Mouse (Mus musculus) heart, embryonic 15.5 days (tissue): ENCODE measurements around the gene Cramp1l. TPM values are rescaled to one million over a fixed set of nuclear protein-coding genes. Genes with fewer than 3 reads are reported as not detected.
"Not testable (repeated sequence)": the region's sequence is repeated elsewhere in the genome, so short reads cannot be mapped to it uniquely, and the experiment has no call there.

Experiments used
- ATAC-seq: fragments of 200-750 bp; cut with Nextera tagmentation; replicated peaks from 2 replicates; pipeline ENCODE4 v1.8.0; 2017; ENCODE audit warnings: low read depth, moderate TSS enrichment; ENCODE audit not compliant: insufficient number of reproducible peaks, insufficient read depth, low FRiP score
- H3K27ac ChIP-seq: fragments of 300-500 bp; sonication (generic); 2 replicates; pipeline ENCODE4 v1.5.1; 2015; ENCODE audit warnings: mild to moderate bottlenecking, inconsistent platforms
- H3K27me3 ChIP-seq: fragments of 300-500 bp; sonication (generic); 2 replicates; pipeline ENCODE4 v1.6.1; 2015; ENCODE audit warnings: inconsistent platforms
- H3K36me3 ChIP-seq: fragments of 300-500 bp; sonication (generic); 2 replicates; pipeline ENCODE4 v1.6.1; 2015; ENCODE audit warnings: mild to moderate bottlenecking, inconsistent platforms
- H3K4me1 ChIP-seq: fragments of 300-500 bp; sonication (generic); replicated peaks from 2 replicates; pipeline ENCODE4 v1.6.1; 2015; ENCODE audit warnings: inconsistent platforms
- H3K4me2 ChIP-seq: fragments of 300-500 bp; sonication (generic); 2 replicates; pipeline ENCODE4 v1.6.1; 2015; ENCODE audit warnings: inconsistent platforms, mild to moderate bottlenecking, moderate library complexity
- H3K4me3 ChIP-seq: fragments of 300-500 bp; sonication (generic); 2 replicates; pipeline ENCODE4 v1.5.1; 2015; ENCODE audit warnings: mild to moderate bottlenecking, inconsistent platforms
- H3K9ac ChIP-seq: fragments of 300-500 bp; sonication (generic); 2 replicates; pipeline ENCODE4 v1.6.1; 2015; ENCODE audit warnings: mild to moderate bottlenecking, inconsistent platforms
- H3K9me3 ChIP-seq: fragments of 300-500 bp; sonication (generic); replicated peaks from 2 replicates; pipeline ENCODE4 v1.6.1; 2016; ENCODE audit warnings: inconsistent platforms
- WGBS: fragments of 180-500 bp; shearing (Covaris S2); methylation state at CpG from one replicate; pipeline ENCODE4 v1.1.7; 2015; ENCODE audit warnings: mixed read lengths; 5-methylcytosine and 5-hydroxymethylcytosine counted together
- polyA plus RNA-seq: library from polyadenylated mRNA; unstranded; fragments of >200 nt; fragmentation: Nextera tagmentation; extraction: Ambion mirVana; gene quantifications from 2 replicates; pipeline ENCODE4 v1.2.1, GENCODE M21; 2015

Cramp1l gene
- polyA plus RNA-seq, 1 experiment from 2014 or later: 4.1 TPM

GRCm38 (mm10) chr17:24953291-24953690 lies 62.3 kb downstream of the Cramp1l start:
- 93% methylated on average over 2 of the region's 2 CpGs for WGBS
- Histone ChIP-seq H3K9me3 (no peaks in the 10 kb centered on the region), H3K27ac (no peak overlapping the region), H3K4me1 (no peaks in the 10 kb centered on the region), H3K4me2 (no peak overlapping the region), H3K36me3 (peaks cover 32% of the 10 kb centered on the region), H3K4me3 (no peak overlapping the region), H3K9ac (no peak overlapping the region), H3K27me3 (no peaks in the 10 kb centered on the region)
- ATAC-seq: no peak

DNA sequence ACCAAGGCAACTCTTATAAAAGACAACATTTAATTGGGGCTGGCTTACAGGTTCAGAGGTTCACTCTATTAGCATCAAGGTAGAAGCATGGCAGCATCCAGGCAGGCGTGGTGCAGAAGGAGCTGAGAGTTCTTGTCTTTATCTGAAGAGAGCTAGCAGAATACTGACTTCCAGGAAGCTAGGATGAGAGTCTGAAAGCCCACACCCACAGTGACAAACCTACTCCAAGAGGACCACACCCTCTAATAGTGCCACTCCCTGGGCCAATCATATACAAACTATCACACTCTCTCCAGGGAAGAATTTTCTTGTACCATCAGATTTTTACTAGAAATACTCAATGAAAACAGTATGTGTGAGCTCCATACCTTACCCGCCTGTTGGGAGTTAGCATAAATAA lies 64.9 kb downstream of the Cramp1l start:
- Histone ChIP-seq H3K9me3 (no peaks in the 10 kb centered on the region), H3K27me3 (no peaks in the 10 kb centered on the region), H3K4me3 (no peak overlapping the region), H3K36me3 (peaks cover 49% of the 10 kb centered on the region), H3K4me2 (no peak overlapping the region), H3K4me1 (no peaks in the 10 kb centered on the region), H3K9ac (no peak overlapping the region), H3K27ac (no peak overlapping the region)
- ATAC-seq: no peak
- 76% methylated on average over 2 of the region's 2 CpGs for WGBS

DNA sequence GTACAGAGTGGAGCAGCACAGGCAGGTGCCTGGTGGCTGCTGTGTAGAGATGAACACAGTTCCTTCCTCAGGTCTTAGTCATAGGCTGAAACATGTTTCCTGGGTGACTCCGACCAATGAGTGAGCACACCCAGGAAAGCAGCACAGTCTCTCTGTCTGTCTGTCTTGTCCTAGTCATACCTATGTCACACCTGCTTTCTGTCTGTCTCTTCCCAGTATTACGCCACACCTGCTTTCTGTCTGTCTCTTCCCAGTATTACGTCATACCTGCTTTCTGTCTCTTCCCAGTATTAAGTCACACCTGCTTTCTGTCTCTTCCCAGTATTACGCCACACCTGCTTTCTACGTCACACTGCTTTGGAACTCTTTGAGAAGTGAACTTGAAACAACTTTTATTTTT lies 67.4 kb downstream of the Cramp1l start:
- ATAC-seq: no peak
- Histone ChIP-seq H3K4me2 (no peak overlapping the region), H3K9me3 (no peaks in the 10 kb centered on the region), H3K9ac (no peak overlapping the region), H3K4me3 (no peak overlapping the region), H3K36me3 (peaks cover 54% of the 10 kb centered on the region), H3K4me1 (no peaks in the 10 kb centered on the region), H3K27ac (no peak overlapping the region), H3K27me3 (no peaks in the 10 kb centered on the region)
- WGBS: 94% methylated on average over 5 of the region's 5 CpGs

DNA sequence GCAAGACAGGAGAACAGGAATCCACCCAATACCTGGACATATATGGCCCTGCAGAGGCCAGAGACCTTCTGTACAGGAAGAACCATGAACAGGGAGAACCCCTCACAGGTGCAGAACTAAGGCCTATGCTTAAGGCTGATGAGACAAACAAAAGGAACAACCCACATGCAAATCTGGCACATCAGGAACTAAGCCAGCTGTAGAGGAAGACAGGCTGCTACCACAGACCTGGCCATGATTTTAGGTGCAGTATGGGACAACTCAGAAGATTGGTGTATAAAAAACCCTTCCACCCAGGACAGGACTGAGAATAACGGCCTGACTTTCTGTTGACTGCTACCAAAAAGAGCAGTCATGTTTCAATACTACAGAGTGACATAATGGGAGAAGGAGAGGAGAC lies 72.0 kb downstream of the Cramp1l start:
- 75% methylated on average over 1 of the region's 1 CpGs for WGBS

GRCm38 (mm10) chr17:24943036-24943435 lies 72.6 kb downstream of the Cramp1l start:
- Histone ChIP-seq H3K9ac (no peak overlapping the region), H3K4me3 (no peak overlapping the region), H3K36me3 (peaks cover 37% of the 10 kb centered on the region), H3K27ac (no peak overlapping the region), H3K4me2 (no peak overlapping the region), H3K27me3 (no peaks in the 10 kb centered on the region), H3K9me3 (no peaks in the 10 kb centered on the region), H3K4me1 (no peaks in the 10 kb centered on the region)
- 88% methylated on average over 7 of the region's 7 CpGs for WGBS
- ATAC-seq: no peak

More for the DNA sequence above, 72.0 kb downstream of the Cramp1l start:
- not testable (repeated sequence) for H3K27ac ChIP-seq, H3K27me3 ChIP-seq, ATAC-seq, H3K9me3 ChIP-seq, H3K9ac ChIP-seq, H3K4me1 ChIP-seq, H3K4me2 ChIP-seq, H3K4me3 ChIP-seq
- peaks cover 41% of the 10 kb centered on the region for H3K36me3 ChIP-seq

DNA sequence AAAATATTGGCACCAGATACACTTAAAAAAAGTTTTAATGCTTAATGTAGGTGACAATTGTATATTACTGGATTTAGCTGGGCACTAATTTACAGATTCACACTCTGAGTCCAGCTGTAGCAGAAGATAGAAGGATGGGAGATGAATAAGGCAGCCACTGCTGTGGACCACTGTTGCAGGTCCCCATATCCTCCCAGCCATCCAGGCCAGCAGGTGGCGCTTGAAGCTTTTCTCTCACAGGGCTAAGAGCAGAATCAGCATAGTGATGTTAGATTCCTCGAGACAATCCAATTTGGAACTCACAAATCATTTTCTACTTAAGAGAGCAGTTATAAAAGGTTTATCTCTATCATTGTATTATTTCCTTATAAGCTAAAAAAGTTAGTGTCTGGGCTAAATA lies 73.1 kb downstream of the Cramp1l start:
- H3K36me3 ChIP-seq: peaks cover 31% of the 10 kb centered on the region
- 14% methylated on average over 2 of the region's 2 CpGs for WGBS
- not testable (repeated sequence) for H3K9me3 ChIP-seq, H3K9ac ChIP-seq, H3K27me3 ChIP-seq, H3K4me2 ChIP-seq, H3K27ac ChIP-seq, H3K4me1 ChIP-seq, ATAC-seq, H3K4me3 ChIP-seq

DNA sequence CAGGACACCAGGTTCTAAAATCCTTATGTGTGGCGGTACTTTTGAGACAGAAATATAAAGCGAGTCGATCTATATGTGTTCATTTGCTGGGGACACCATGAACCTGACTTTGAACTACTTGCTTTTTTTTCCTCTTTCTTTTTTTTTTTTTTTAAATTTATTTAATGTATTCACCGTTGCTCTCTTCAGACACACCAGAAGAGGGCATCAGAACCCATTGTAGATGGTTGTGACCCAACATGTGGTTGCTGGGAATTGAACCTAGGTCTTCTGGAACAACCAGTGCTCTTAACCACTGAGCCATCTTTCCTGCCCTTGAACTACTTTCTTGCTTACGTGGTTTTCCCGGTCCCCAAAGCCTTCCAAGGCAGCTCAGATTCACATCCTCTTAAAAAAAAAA lies 78.3 kb downstream of the Cramp1l start:
- H3K4me2 ChIP-seq: peak overlapping the region; percentile 87
- WGBS: 46% methylated on average over 6 of the region's 6 CpGs
- peak overlapping the region; percentile 92 for H3K9ac ChIP-seq
- peak overlapping the region; percentile 87 for H3K27ac ChIP-seq
- peak overlapping the region; percentile 99 for H3K4me3 ChIP-seq
- no peaks in the 10 kb centered on the region for H3K9me3 ChIP-seq
- peaks cover 29% of the 10 kb centered on the region for H3K4me1 ChIP-seq
- no peak for ATAC-seq
- H3K27me3 ChIP-seq: no peaks in the 10 kb centered on the region
- H3K36me3 ChIP-seq: peaks cover 3% of the 10 kb centered on the region; the same call in 1 of the 2 replicates

GRCm38 (mm10) chr17:24936259-24937237 lies 79.0 kb downstream of the Cramp1l start, which contains the start of gene Mapk8ip3:
Gene Mapk8ip3 (minus strand): TSS chr17:24936977.
- Histone ChIP-seq H3K27me3 (no peaks in the 10 kb centered on the region), H3K4me2 (peak within 1 kb of the TSS; percentile 87), H3K4me3 (peak within 1 kb of the TSS; percentile 99), H3K27ac (peak within 1 kb of the TSS; percentile 87), H3K9me3 (no peaks in the 10 kb centered on the region), H3K9ac (peak within 1 kb of the TSS; percentile 92), H3K36me3 (peaks cover under 1% of the 10 kb centered on the region; the same call in 1 of the 2 replicates), H3K4me1 (peaks cover 29% of the 10 kb centered on the region)
- WGBS: under 1% methylated on average over 78 of the region's 78 CpGs
- peak; percentile 94 for ATAC-seq

- Histone ChIP-seq H3K27ac (peak overlapping the region; percentile 87; the same call in 1 of the 2 replicates), H3K9ac (peak overlapping the region; percentile 92; the same call in 1 of the 2 replicates), H3K9me3 (no peaks in the 10 kb centered on the region), H3K27me3 (no peaks in the 10 kb centered on the region), H3K36me3 (no peaks in the 10 kb centered on the region), H3K4me1 (peaks cover 29% of the 10 kb centered on the region), H3K4me3 (peak overlapping the region; percentile 99), H3K4me2 (peak overlapping the region; percentile 87)
- ATAC-seq: no peak
Observed at GRCm38 (mm10) chr17:24935666-24936065, 79.9 kb downstream of the Cramp1l start.

GRCm38 (mm10) chr17:24934926-24935325 lies 80.7 kb downstream of the Cramp1l start:
- H3K4me1 ChIP-seq: peaks cover 29% of the 10 kb centered on the region
- peak overlapping the region; percentile 87 for H3K4me2 ChIP-seq
- H3K36me3 ChIP-seq: no peaks in the 10 kb centered on the region
- peak overlapping the region; percentile 92 for H3K9ac ChIP-seq
- no peak overlapping the region for H3K27ac ChIP-seq
- H3K27me3 ChIP-seq: no peaks in the 10 kb centered on the region
- no peak for ATAC-seq
- 39% methylated on average over 4 of the region's 4 CpGs for WGBS
- no peaks in the 10 kb centered on the region for H3K9me3 ChIP-seq
- peak overlapping the region; percentile 99 for H3K4me3 ChIP-seq

DNA sequence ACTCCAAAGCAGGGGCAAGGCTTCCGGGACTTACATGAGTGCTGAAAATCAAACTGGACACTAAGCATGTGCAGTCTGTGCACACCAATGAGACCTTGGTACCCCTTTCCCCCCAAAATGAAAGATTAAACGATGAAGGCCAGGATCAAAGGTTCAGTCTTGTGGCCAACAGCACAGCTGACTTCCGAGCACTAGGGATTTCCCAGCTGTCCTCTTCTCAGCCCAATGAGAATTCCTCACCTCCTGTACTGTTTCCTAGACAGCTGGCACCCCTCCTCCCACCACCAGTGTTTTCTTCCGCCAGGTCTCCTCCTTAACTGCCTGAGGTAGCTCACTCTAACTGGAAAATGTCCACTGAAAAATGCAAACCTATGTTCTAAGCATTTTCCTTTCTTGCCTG lies 82.4 kb downstream of the Cramp1l start:
- Histone ChIP-seq H3K4me2 (no peak overlapping the region), H3K4me1 (peaks cover 29% of the 10 kb centered on the region), H3K9me3 (no peaks in the 10 kb centered on the region), H3K27me3 (no peaks in the 10 kb centered on the region), H3K9ac (no peak overlapping the region), H3K4me3 (no peak overlapping the region), H3K27ac (no peak overlapping the region), H3K36me3 (no peaks in the 10 kb centered on the region)
- WGBS: 75% methylated on average over 4 of the region's 4 CpGs
- no peak for ATAC-seq
